Mouse (Mus musculus) left cerebral cortex, adult 8-10 months (tissue): ENCODE data around the gene Otx2. TPM values are rescaled to one million over a fixed set of nuclear protein-coding genes. Genes with fewer than 3 reads are reported as not detected.
A peak's percentile ranks its signal among the peaks of the same experiment; 100 is the strongest.

Experiments used
- DNase-seq, 2 experiments: peaks; one replicate each; pipeline ENCODE4 v3.0.0; 2022; ENCODE audit warnings: low spot score in 2 of 2
- total RNA-seq, 4 experiments: library from RNA; stranded (reverse); gene quantifications; 2 replicates each; pipeline ENCODE4 v1.2.4; 2022

Gene Otx2
- total RNA-seq, result 1 to 10 TPM in 3 of 4 experiments, under 1 TPM in 1; 0.50 to 3.8 (median 1.9) TPM

DNA sequence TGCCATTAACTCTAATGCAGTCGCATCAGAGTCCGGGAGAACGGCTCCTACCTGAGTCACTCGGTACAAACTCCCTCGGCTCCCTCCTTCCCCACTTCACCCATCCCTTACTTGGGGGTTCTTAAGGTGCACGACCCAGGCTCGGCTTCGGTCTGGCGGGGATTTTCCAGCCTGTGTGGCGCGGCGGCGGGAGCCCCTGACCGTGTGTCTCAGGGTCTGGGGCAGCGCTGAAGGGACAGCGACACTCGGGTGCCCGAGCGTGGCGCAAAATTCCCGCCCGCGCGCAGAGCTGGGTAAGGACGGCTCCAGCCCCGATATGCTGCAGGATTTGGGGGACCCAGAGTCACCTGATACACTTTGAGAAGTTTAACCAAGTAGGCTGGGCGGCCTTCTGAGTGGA, at the start of gene Otx2:
Gene Otx2 (minus strand): TSS at position 279 of the 400 bp plus-strand sequence.
- DNase-seq, result no peak

DNA sequence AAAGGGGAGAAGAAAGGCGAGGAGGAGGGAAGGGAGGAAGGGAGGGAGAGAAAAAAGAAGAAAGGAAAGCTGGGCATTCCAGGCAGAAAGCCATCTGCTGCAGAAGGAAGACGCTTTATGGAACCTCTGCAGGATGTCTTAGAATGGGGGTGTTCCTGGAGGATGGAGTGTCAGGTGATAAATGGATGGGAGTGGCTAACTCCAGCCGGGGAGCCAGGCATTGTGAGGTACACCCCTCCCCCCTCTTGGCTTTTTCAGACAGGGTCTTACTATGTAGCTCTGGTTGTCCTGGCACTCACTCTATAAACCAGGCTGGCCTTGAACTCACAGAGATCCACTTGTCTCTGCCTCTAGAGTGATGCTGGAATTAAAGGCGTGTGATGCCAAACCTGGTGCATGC, 49.1 kb upstream of the Otx2 start:
- no peak for DNase-seq

DNA sequence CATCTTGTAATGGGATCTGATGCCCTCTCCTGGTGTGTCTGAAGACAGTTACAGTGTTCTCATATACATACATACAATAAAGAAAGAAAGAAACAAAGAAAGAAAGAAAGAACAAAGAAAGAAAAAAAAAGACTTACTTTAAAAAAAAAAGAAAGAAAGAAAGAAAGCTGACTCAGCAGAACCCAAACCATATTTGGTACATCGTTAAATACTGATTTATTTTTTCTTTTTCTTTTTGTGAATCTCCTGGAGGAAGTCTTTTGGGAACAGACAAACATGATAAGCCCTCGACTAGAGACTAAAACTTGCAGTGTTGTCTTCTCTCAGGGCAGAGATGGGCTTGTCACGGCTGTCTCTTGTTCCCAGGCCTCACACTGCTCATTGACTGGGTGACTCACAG, 45.7 kb upstream of the Otx2 start:
- DNase-seq, result no peak

DNA sequence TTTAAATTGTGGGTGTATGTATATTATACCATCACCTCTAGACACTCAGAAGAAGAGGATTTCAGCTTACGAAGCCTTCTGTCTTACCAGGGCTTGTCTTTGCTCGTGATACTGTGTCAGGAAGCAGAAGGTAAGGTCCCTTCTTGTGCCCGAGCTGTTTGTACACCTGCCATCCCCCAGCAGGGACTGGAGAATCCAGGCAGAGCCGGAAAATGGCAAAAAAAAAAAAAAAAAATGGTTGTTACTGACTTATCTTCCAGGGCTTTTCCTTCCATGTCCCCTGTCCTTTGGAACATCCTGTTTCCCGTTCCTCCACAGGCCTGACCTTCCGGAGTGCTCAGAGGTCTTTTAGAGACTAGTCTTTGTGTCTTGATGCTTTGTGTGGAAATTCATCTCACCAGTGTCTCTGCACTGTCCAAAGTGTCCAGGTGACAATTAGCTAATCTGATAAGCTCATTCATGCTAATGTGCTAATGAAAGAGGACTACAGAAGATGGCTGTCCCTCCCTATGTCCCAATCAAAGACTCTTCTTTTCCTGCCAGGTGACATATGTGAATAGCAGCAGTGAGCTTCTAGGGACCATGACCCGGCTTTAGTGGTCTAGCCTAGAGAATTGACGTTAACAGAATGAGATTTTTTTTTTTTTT, 44.1 kb upstream of the Otx2 start:
- DNase-seq, result no peak

DNA sequence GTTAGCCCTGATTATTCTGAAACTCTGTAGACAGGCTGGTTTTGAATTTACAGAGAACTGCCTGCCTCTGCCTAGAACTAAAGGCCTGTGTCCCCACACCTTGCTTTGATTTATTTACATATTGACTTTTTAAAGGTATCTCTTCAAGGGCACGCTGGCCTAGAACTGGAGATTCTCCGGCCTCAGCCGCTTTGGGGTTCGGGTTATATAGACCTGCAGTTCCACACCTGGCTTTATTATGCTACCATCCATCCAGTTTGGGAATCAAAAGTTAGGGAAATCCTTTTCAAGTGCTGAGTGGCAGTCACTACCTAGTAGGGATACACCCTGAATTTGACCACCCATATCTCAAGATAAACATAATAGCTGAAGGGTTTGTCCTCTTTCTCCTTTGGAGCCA, 42.8 kb upstream of the Otx2 start:
- DNase-seq, result no peak

DNA sequence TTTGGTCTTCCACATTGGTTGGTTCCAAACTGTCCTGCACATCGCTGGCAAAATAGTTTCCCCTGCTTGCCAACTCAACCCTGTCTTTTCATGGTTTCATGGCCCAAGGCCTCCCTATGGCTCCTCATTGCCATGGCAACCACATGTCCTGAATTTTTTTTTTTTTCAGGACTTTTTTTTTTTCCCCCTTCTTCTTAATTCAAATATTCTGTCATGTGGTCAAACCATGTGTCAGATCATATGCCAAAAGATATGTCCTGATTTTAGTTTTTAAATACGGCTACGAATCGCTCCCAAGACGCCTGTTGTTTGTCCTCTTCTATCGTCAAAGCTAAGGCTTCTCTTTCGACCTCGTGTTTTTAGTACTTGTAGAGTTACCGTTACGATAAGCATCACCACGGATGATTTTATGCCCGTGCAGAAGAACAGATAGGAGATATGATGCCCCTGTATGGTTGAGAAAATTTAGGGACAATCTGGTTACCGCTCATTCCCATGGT, 37.3 kb upstream of the Otx2 start:
- DNase-seq, result no peak

DNA sequence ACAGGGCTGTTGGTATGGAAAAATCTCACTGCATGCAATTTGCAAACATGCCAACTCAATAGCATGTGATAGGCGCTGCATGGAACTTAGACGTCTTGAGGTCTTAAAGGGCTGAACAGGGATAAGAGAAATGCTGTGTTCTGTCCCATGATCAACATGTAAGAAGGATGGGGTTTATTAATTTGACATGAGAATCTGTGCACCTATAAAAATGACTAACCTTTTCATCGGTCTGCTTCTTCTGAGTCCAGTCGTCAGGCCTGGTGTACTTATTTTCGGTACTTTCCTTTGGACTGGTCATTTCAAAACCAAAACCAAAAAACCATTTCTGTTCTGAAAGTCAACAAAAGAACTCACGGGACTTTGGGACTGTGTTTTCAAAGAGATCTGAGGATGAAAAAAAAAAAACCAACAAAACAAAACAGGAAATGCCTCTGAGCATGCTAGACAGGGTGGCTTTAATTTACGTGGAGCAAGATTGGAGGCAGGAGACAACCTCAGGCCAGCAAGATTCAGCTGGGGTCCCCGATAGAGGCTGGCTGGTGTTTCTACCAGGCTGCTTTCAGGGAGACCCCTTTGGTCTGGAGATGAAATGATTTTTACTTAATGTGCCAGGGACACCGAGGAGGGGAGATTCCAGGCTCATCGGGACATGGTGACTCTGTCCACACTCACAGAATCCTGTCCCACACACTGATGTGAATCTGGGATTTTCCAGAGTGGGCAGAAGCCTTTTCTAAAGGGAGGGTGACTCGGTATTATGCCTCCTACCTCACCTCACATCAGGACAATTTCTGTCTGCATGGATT, 36.6 kb upstream of the Otx2 start:
- DNase-seq, result no peak

DNA sequence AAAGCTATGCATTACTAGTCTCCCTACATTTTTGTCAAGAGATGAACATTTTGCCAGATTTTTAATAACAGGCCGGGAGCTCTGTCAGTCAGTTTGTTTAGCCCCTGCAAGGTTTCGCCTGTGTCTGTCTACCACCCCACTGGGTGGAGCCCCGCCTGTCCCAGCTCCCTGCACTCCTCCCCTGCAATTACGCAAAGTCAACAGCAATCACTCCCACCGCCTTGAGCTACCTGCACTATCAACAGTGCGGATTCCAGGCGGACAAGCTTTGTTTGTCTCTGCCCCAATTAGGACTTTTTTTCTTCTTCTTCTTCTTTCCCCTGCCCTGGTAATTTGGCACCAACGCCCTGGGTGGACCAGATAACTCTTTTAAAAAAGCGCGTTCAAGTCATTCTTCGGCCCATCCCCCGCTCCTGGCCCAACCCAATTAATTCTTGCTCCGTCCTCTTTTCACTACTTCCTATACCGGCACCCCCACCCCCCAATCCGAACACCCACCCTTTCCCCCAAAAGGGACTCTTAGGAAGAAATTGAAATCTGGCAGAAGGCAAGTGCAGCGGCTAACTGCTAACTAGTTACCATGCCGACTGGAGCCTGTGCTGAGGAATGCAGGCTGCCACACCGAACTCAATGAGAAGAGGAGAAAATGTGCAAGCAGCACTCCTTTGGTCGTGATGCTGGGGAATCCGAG, 35.9 kb upstream of the Otx2 start:
- DNase-seq, result peak; percentile 5 to 9

DNA sequence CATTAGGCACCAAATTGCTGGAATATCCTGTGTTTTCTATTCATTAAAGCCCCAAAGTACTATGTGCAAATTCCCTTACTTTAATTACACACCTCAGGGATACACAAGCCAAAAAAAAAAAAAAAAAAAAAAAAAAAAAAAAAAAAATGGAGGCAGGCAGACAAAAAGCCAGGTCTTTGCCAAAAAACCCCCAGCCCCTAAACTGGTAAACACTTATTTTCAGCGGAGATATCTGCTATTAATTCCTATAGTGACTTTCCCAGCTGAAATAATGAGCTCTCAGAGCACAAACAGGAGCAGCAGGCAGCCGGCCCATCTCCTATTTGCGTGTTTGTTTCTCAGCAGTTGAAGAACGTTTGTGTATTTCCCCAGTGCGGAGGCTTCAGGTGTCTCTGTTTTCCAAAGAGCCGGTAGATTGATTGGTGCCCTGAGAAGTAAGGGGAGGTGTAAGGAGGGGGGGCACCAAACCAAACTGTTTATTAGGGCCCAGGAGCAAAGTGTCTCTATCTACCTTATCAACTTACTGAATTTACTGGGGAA, 34.3 kb upstream of the Otx2 start:
- no peak for DNase-seq

DNA sequence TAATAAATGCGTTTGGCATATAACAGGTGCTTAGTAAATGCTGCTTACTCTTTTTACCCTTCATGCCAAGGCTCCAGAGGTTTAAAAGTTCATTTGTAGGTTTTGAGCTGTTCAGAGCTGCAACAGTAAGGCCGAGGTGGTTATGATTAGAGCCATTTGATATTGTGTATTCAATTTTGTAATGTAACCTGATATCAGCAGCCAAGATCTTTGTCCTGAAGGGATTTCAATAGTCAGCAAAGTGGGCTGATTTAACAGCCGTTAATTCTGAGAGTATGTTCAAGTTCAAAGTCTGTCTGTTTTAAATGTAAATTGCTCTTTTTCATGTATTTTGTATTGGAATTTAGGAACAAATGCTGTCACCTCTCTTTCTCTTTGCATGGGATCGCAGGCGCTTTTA, 33.8 kb upstream of the Otx2 start:
- no peak for DNase-seq

DNA sequence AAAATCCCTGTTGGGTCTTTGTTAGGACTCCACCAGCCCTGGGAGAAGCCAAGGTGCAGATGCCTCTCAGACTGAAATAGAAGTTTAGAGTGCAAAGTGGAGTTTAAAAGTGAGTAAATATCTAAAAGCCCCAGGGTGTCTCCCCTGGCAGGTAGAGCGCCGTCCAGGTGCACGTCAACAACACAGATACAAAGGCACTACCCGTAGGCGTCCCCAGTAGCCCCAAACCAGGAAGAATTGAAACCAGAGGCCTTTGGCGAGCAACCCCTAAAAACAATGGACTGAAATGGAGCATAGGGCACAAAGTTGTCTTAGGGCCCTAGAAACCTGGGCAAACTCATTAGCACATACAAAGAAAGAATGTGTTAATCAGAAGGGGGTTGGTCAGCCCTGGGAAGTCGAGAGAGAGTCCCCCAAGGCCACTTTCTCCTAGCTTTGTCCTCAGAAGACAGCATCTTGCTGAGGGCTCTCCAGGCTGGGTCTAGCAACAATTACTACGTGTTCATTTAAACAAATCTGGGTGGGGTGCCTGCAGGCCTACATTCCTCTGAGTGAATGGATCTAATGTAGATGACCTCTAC, 27.3 kb upstream of the Otx2 start:
- DNase-seq, result no peak

DNA sequence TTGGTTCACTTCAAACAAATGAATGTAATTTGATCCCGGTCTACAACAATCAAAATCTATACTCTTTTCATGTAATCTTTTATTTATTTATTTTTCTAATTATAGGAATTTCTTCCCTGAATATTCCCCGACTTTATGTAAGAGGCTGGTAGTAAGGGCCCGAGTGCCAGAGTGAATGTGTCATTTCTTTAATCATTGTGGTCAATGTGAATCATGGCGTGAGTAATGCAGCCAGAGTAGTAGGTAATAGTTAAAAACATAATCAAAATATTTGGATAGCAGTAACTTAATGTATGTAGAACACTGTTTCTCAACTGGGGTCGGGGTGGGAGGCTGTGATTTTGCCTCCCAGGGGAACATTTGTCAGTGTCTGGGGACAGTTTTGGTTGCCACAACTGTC, 6.0 kb upstream of the Otx2 start:
- no peak for DNase-seq

DNA sequence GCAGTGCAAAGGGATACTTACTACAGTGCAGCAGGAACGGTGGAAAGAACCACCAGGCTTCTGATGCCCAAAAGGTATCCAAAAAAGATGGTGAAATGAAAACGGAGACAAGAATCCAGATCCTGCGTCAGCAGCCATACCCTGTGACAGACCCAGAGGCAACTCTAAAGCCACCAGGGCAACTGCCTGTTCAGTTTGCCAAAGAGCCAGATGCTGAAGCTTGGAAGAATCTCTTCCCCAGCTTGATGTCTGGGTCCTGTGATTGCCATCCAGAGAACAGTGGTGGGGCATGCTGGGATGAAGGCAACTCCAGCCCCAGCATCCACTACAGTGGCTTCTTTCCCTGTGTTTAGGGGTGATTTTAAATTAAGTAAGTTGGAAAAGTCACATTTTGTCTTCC, 5.1 kb upstream of the Otx2 start:
- no peak for DNase-seq

DNA sequence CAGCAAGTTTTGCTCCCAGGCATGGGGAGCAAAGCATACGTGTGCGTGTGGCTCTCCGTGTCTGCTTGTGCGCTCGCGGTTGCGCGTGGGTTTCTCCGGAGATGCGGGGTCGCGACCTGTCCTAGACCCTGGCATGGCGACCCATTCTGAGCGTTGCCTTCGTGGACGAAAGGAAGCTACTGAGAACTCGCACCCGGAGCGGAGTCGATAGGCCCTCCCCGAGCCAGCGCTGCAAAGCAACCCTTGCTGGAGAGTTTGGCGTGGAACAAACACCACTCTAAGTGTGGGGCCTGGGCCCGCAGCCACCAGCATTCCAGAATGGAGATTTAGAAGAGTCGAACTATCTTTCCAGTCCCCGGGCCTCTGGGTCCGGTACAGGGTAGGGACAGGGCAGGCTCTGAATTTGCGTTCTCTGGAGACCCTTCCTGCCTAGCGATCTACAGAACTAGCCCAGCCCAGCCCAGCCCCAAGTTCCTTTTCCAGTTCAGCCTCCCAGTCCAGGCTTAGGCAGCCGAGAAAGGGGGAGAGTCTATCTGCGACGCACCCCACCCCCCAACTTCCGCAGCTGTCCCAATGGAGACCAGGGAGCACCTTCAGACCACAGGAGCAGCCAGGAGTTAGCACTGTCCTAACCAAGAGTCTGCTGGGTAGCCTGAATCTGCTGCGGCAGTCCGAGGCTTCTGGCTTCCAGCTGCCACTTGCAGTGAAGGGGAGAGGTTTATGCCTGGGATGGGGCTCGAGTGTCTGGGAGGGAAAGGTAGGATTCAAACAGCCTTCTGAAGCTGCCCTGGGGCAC, 615 bp upstream of the Otx2 start:
- no peak for DNase-seq

DNA sequence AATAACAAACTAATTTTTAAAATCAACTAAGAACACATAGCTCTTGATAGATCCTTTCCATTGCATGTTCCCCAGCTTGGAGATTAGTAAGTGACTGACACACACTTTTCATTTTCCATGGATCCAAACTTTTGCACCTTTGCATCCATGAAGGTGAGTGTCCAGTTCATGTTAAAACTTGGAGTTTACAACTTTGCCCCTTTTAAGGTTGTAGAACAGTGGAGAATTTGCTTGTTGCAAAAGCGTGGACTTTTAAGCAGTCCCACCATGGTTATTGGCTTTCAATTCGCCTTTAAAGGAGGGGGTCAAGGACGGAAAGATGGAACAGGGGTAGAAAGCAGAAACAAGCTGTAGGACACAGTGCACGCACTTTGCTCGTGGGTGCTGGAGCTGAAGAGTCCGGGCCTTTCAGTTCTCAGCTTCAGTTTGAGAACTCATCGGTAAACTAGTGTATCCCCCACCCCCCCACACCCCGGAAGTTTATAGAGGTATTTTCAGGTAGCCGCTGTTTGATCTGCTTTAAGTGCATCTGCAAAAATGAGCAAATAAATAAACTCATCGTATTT, 925 bp downstream of the Otx2 start:
- no peak for DNase-seq

DNA sequence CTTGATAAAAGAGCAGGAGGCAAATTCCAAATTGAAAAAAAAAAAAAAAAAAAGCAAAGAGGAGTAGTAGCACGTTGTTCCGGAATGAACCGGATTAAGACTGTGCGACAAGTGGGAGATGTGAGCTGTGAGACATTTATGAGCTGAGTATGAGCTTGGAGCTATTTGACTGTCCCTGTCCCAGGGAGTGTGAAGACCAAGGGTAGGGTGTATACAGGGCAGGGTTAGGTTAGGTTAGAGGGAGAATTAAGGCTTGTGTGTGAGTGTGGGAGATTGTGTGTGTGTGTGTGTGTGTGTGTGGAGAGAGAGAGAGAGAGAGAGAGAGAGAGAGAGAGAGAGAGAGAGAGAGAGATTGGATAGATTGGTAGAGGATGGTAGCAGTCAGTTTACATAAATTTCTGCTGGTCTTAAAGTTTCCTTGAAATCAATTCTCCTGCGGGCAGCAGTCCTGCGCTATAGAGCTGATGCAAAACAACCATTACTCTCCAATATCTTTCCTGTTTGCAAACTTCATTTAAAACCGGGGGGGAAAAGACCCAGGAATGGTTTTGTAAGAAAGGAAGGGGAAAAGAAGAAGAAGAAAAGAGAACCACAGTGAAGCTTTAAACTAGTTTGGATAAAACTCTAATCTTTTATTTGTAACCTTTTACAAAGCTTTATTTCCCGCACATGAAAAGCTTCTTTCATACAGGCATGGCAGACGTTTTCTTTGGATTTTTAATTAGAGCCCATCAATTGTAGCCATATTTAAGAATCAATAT, 2.0 kb downstream of the Otx2 start:
- DNase-seq, result no peak

DNA sequence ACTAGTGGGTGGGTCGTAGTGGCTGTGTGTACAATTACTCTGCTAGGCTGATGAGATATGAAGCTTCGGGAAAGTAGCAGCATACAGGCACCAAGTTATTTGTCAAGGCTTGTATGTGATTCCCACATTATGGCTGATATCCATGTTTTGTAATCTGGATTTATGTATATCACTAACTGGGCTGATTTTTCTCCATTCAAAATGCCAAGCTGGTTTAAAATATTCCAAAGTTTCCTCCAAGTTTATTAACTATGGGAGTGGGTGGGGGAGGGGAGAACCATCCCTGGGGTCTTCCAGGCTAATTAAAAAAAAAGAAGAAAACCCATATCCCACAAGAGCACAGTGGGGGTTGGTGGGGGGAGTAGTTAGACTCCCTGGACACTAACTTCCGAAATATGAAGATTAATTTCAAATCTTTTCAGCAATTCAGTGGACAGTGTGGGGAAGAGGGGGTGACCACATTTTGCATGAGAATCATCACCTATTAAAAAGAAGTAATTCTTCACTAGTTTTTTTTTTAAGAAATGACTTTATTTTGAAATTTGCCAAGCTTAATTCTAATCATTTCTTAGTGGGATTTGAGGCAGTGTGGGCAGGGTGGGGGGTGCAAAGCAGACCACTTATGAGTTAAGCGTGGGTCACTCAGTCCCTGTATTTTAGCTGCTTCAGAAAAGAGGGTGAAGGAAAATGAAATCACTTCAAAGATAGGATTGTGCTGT, 2.7 kb downstream of the Otx2 start:
- no peak for DNase-seq

DNA sequence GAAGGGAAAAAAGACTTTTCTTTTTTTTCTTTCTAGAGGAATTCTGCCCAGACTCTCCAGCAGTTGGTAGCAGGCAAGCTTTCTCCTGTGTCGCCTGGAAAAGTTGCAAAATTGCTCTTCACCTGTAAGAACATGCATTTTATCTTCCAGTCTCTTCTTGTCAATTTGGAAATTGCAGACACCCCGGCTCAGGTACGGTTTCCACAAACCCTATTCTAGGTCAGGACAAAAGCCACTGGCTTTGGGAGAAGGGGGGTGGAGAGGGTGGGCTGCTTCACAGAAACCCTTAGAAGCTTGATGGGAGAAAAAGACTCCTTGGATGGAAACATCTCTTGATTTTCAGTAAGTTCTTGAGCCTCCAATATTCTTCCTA, 3.4 kb downstream of the Otx2 start:
- DNase-seq, result no peak
